Mouse (Mus musculus) gastrocnemius, adult 2 months (tissue): ENCODE data around the gene Fam221b. TPM values are rescaled to one million over a fixed set of nuclear protein-coding genes. Genes with fewer than 3 reads are reported as not detected.
A peak's percentile ranks its signal among the peaks of the same experiment; 100 is the strongest.

Source experiments
- DNase-seq: peaks from one replicate; pipeline ENCODE4 v3.0.0; 2022
- H3K27ac ChIP-seq: fragments of 200-600 bp; 2 replicates; pipeline ENCODE4 v1.8.1; 2022; ENCODE audit warnings: mild to moderate bottlenecking
- H3K4me3 ChIP-seq: fragments of 200-600 bp; 2 replicates; pipeline ENCODE4 v1.8.1; 2022; ENCODE audit warnings: mild to moderate bottlenecking, moderate library complexity
- CTCF ChIP-seq: fragments of 200-600 bp; IDR thresholded peaks from 2 replicates; pipeline ENCODE4 v1.8.1; 2022; ENCODE audit warnings: antibody characterized with exemption, mild to moderate bottlenecking, moderate library complexity
- intact Hi-C: fragments of 180-260 bp; cut with DNase I; formaldehyde crosslinking; loops from one replicate; pipeline ENCODE4 v1.15.1; 2025
- long read RNA-seq, 2 experiments: library from polyadenylated mRNA; stranded (forward); transcript quantifications; one replicate each; pipeline ENCODE4 v2.0.0; 2021
- total RNA-seq, 2 experiments: library from RNA; stranded (reverse); gene quantifications; 2 replicates each; pipeline ENCODE4 v1.2.3; 2021

The Fam221b gene
- under 1 TPM; 0.08 to 0.15 TPM for total RNA-seq
- long read RNA-seq, experiment 1, result 0 reads
- long read RNA-seq, experiment 2, result 0 reads

DNA sequence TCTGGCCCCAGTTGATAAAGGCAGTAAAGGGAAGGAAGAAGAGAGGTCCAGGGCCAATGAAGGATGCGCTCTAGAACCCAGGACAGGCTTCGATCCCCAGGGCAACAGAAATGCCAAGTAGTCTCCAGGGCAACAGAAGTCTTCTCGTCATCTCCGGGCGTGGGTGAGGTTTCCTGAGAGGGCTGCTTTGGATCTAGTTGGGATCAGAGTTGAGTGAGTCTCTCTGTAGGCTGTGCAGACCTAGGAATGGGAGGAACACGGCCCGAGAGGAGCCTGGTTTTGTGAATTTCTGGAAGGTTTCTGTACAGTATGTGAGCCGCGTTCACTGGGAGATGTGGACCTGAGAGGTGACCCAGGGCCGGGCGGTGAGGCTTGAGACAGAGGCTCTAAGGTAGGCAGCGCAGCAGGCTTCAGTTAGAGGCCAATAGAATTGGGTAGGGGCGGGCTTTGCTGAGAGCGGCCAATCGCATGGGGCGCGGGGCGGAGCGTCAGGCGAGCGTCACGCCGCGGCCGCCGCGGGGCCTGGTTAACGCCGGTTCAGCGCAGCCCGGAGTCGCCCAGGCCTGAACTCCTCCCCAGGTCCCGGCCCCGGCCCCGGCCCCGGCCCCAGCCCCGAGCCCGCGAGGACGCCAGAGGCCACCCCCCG lies at the start of gene Fam221b, which contains the start of gene Tmem8b:
Gene Fam221b (minus strand): TSS at position 364 of the 646 bp plus-strand sequence.
Gene Tmem8b (plus strand): TSS at position 190 of the 646 bp plus-strand sequence.
- no peak for TF ChIP-seq CTCF
- intact Hi-C loops, result loop anchor here (5.0 kb wide), 1 partner anchor 92 kb away; the partner anchor contains the start of genes Gba2 and Rgp1
- peak within 1 kb of the TSS; percentile 90 for H3K4me3 ChIP-seq
- H3K27ac ChIP-seq, result peak within 1 kb of the TSS; percentile 95
- peak; percentile 92 for DNase-seq

DNA sequence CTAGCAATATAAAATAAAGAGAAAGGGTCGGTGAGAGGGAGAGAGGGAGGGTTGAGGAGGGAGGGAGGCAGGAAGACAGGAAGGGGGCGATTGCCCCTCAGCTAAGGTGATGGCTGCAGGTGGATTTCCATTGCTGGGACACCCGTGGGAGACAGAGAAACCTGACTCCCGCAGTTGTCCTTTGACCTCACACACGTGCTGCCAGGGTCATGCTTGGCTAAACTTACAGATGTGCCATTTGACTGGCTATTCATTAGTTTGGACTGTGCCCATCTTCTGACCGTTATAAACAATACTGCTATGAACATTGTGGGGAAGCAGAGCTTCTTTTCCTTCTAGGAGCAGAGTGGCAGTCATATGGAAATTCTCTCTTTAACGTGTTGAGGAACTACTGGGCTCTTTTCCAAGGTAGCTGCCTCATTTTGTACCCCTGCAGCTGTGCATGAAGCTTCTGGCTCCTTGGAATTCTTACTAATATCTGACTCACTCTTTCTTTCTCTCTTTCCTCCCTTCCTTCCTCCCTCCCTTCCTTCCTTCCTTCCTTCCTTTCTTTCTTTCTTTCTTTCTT lies 44.8 kb upstream of the Fam221b start:
- no peak for DNase-seq
- Histone ChIP-seq H3K27ac (no peak overlapping the region), H3K4me3 (no peak overlapping the region)
- TF ChIP-seq CTCF, result no peak
- intact Hi-C loops, result loop anchor here (10.0 kb wide), 1 partner anchor 279 kb away; no protein-coding TSS in a partner anchor

GRCm38 (mm10) chr4:43711821-43712220 lies 42.9 kb upstream of the Fam221b start:
- no peak overlapping the region for H3K4me3 ChIP-seq
- no peak overlapping the region for H3K27ac ChIP-seq
- DNase-seq, result peak; percentile 86
- intact Hi-C loops, result loop anchor here (1.0 to 10.0 kb wide), 2 partner anchors 82 to 277 kb away; no protein-coding TSS in a partner anchor
- TF ChIP-seq CTCF, result peak; percentile 95

DNA sequence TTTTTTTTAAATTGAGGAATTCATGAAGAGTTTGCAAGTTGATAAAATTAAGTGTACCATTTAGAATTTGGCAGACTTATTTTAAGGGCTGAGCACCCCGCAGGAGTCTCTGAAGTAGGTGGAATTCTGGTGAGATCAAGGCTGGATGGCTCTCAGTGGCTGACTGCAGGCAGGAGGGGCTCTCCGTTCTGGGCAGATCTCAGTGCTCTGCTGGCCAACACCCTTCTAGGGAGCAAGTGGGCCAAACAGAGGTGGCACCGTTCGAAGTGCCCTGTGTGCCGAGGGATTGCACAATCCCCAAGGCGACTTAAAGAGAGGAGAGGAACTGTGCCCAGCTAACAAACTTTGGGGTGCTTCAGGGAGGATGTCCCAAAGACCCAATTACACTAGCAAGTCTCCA lies 40.9 kb upstream of the Fam221b start, which contains the start of gene Olfr71:
Gene Olfr71 (minus strand): TSS at position 387 of the 400 bp plus-strand sequence.
- H3K4me3 ChIP-seq, result no peak within 1 kb of the TSS
- H3K27ac ChIP-seq, result no peak within 1 kb of the TSS
- peak; percentile 62 for DNase-seq
- no peak for TF ChIP-seq CTCF
- intact Hi-C loops, result loop anchor here (1.0 to 10.0 kb wide), 2 partner anchors 38 to 275 kb away; no protein-coding TSS in a partner anchor

- TF ChIP-seq CTCF, result no peak
- intact Hi-C loops, result no loop called here
- no peak overlapping the region for H3K4me3 ChIP-seq
- DNase-seq, result no peak
- H3K27ac ChIP-seq, result no peak overlapping the region
These were observed 37.0 kb upstream of the Fam221b start for GRCm38 (mm10) chr4:43705991-43706390.

DNA sequence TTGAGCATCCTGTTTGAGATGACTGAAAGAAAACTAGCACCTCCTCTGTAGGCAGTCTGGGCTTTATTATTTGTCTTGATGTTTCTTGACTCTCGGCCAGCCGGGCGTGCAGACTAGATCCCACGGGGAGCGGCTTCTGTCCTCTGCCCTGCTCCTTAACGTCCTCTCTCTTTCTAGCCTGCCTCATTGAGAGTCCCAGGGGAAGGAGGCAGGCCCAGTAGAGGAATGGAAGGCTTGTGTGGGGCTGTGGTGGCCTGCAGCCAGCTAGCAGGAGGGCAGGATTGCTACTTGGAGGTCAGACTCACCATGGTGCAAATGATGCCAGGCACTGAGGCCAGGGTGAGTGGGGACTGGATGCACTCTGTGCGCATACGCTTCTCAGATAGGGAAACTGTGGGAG lies 34.9 kb upstream of the Fam221b start:
- Histone ChIP-seq H3K4me3 (no peak overlapping the region), H3K27ac (no peak overlapping the region)
- no peak for DNase-seq
- intact Hi-C loops, result no loop called here
- TF ChIP-seq CTCF, result no peak

DNA sequence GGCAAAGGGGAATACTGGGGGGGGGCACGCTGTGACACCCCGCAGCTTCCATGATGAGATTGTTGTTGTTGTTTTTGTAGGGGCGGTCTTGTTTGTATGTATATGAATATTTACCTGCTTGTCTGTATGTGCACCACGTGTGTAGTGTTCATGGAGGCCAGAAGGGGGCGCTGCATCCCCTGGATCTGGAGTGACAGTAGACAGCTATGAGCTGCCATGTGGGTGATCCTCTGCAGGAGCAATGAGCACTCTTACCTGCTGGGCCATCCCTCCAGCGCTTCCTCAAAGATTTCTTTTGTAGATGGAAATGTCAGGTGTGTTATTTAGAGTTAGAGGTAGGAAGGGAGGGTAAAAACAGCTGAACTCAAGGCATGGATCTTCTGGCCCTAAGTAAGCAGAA lies 34.5 kb upstream of the Fam221b start:
- no peak overlapping the region for H3K4me3 ChIP-seq
- peak; percentile 10; the same call in 1 of the 2 replicates for TF ChIP-seq CTCF
- DNase-seq, result no peak
- no peak overlapping the region for H3K27ac ChIP-seq
- intact Hi-C loops, result no loop called here

- H3K4me3 ChIP-seq, result no peak within 1 kb of the TSS
- no peak for TF ChIP-seq CTCF
- DNase-seq, result no peak
- no peak within 1 kb of the TSS for H3K27ac ChIP-seq
- intact Hi-C loops, result no loop called here
These were observed 31.8 kb upstream of the Fam221b start, which contains the start of gene Olfr70 for GRCm38 (mm10) chr4:43700707-43701106. TSS of gene Olfr70 (minus strand) at chr4:43700807.

GRCm38 (mm10) chr4:43696561-43696960 lies 27.6 kb upstream of the Fam221b start:
- intact Hi-C loops, result no loop called here
- no peak for DNase-seq
- no peak overlapping the region for H3K4me3 ChIP-seq
- no peak for TF ChIP-seq CTCF
- H3K27ac ChIP-seq, result no peak overlapping the region

DNA sequence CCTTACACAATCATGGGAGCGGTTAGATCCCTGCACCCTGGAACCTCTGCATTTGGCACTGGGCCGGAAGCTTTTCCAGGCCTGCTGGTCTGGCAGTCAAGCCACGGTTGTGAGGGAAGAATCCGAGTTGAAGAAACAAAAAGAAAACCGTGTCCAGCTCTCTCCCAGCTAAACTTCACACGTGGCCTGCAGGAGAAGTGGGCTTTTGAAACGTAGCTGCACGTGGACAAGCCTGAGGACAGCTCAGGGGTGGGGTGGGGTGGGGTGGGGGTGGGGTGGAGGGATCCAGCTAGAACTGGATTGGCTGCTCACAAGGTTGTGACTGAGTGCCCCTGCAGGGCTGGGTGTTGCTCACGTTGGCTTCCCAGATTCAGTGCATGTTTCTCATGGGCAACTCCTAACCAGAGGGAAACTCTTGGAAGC lies 26.3 kb upstream of the Fam221b start:
- DNase-seq, result peak; percentile 76
- Histone ChIP-seq H3K4me3 (no peak overlapping the region), H3K27ac (peak overlapping the region; percentile 46)
- intact Hi-C loops, result no loop called here
- TF ChIP-seq CTCF, result no peak

DNA sequence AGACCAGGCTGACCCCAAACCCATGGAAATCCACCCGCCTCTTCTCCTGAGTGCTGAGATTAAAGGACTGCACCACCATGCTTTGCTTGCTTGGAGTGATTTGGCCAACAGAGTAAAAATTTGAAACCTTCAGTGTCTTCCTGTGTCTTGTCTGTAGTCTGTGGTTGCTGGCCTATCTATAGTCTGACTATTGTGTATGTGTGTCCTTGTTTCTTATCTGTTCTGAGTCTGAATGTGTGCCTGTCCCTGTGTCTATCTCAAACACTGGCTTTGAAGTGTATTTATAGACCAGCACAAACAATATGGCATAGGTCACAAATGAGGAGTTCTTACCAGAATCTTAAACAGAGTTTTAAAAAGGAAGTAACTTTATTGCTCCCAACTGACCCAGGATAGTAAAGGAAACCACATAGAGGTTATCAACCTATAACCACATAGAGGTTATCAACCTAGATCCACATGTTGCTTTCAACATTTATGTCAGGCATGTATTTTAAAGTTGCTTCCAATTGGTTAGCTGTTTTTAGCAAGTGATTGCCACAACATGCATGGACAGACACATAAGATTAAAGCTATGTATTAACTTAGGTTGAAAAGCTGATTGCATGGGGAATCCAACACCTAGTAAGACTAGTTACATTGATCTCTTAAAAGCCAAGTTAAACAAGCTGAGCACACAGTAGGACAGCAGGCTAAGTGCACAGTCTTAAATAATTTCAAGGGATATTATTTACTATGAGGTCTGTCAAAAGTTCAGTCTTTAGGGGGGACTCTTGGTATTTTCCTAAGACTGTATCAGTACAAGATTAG lies 25.7 kb upstream of the Fam221b start:
- no peak for DNase-seq
- Histone ChIP-seq H3K4me3 (no peak overlapping the region), H3K27ac (peak overlapping the region; percentile 16; the same call in 1 of the 2 replicates)
- intact Hi-C loops, result no loop called here
- TF ChIP-seq CTCF, result no peak

GRCm38 (mm10) chr4:43693806-43694241 lies 24.9 kb upstream of the Fam221b start:
- 0 out of 2 replicates have a peak overlapping the region, but pooled peaks have one; percentile 6 for H3K27ac ChIP-seq
- TF ChIP-seq CTCF, result no peak

More at GRCm38 (mm10) chr4:43693806-43694241, 24.9 kb upstream of the Fam221b start:
- intact Hi-C loops, result no loop called here
- peak; percentile 45 for DNase-seq
- H3K4me3 ChIP-seq, result no peak overlapping the region
